Mouse (Mus musculus) layer of hippocampus, adult 6 months (tissue): ENCODE measurements around the gene Kcna4. TPM values are rescaled to one million over a fixed set of nuclear protein-coding genes. Genes with fewer than 3 reads are reported as not detected.

ENCODE experiments used
- long read RNA-seq, 2 experiments: library from polyadenylated mRNA; unstranded; transcript quantifications; one replicate each; pipeline ENCODE4 v2.0.0; 2019 to 2020
- polyA plus RNA-seq: library from polyadenylated mRNA; unstranded; fragments of <200 nt; fragmentation: Nextera tagmentation; gene quantifications from 2 replicates; pipeline ENCODE4 v1.2.3, GENCODE M21; 2021

Kcna4 gene
- polyA plus RNA-seq = 8.4 and 9.4 TPM in 2 replicates
- long read RNA-seq, experiment 1, full-length matches to known transcripts = 3 of 17 reads
- long read RNA-seq, experiment 1, partial matches to known transcripts = 1 of 17 reads
- long read RNA-seq, experiment 1, other reads (novel, unspliced or antisense) = 13 of 17 reads
- long read RNA-seq, experiment 2, full-length matches to known transcripts = 48 of 60 reads
- long read RNA-seq, experiment 2, partial matches to known transcripts = 0 of 60 reads
- long read RNA-seq, experiment 2, other reads (novel, unspliced or antisense) = 12 of 60 reads

GRCm38 (mm10) chr2:107289990-107290696 lies at the start of gene Kcna4:
TSS of gene Kcna4 (plus strand) at chr2:107290639.

Other genes starting within 250 kb of the Kcna4 start
- gene Fshb, start 231.0 kb upstream of the Kcna4 start, polyA plus RNA-seq = not detected in 2 replicates